Mouse (Mus musculus) liver, embryonic 11.5 days (tissue): ENCODE data around the gene Cdk20. TPM values are rescaled to one million over a fixed set of nuclear protein-coding genes. Genes with fewer than 3 reads are reported as not detected.

ENCODE experiments used
- ATAC-seq: fragments of 200-750 bp; cut with Nextera tagmentation; replicated peaks from 2 replicates; pipeline ENCODE4 v1.8.0; 2017; ENCODE audit warnings: moderate number of reproducible peaks, mild to moderate bottlenecking, moderate TSS enrichment, moderate library complexity; ENCODE audit not compliant: low FRiP score
- DNase-seq: peaks from one replicate; pipeline ENCODE4 v3.0.0-alpha.2; 2017; ENCODE audit warnings: low spot score
- H3K27ac ChIP-seq: fragments of 300-500 bp; sonication (generic); 2 replicates; pipeline ENCODE4 v1.5.1; 2014; ENCODE audit warnings: mild to moderate bottlenecking, low read depth, low read length, control low read depth
- H3K27me3 ChIP-seq: fragments of 300-500 bp; sonication (generic); replicated peaks from 2 replicates; pipeline ENCODE4 v1.6.1; 2014; ENCODE audit warnings: low read length, mixed read lengths; ENCODE audit not compliant: control insufficient read depth, insufficient read depth
- H3K36me3 ChIP-seq: fragments of 300-500 bp; sonication (generic); 2 replicates; pipeline ENCODE4 v1.6.1; 2014; ENCODE audit warnings: mild to moderate bottlenecking, low read length, moderate library complexity, mixed read lengths; ENCODE audit not compliant: control insufficient read depth, insufficient read depth
- H3K4me1 ChIP-seq: fragments of 300-500 bp; sonication (generic); replicated peaks from 2 replicates; pipeline ENCODE4 v1.6.1; 2014; ENCODE audit warnings: low read length, mixed read lengths; ENCODE audit not compliant: control insufficient read depth, insufficient read depth
- H3K4me2 ChIP-seq: fragments of 300-500 bp; sonication (generic); 2 replicates; pipeline ENCODE4 v1.6.1; 2014; ENCODE audit warnings: mild to moderate bottlenecking, control low read depth, moderate library complexity
- H3K4me3 ChIP-seq: fragments of 300-500 bp; sonication (generic); 2 replicates; pipeline ENCODE4 v1.5.1; 2014; ENCODE audit warnings: low read depth, low read length, control low read depth
- H3K9ac ChIP-seq: fragments of 300-500 bp; sonication (generic); 2 replicates; pipeline ENCODE4 v1.6.1; 2014; ENCODE audit warnings: low read depth, low read length, control low read depth
- H3K9me3 ChIP-seq: fragments of 300-500 bp; sonication (generic); 2 replicates; pipeline ENCODE4 v1.6.1; 2016; ENCODE audit warnings: low read length, inconsistent platforms, mixed read lengths; ENCODE audit not compliant: control insufficient read depth
- WGBS: fragments of 180-500 bp; shearing (Covaris S2); extraction: QIAGEN DNeasy Blood & Tissue Kit; methylation state at CpG from one replicate; pipeline ENCODE4 v1.1.7; 2014; 5-methylcytosine and 5-hydroxymethylcytosine counted together
- polyA plus RNA-seq: library from polyadenylated mRNA; unstranded; fragments of >200 nt; fragmentation: Nextera tagmentation; extraction: Ambion mirVana; gene quantifications from 2 replicates; pipeline ENCODE4 v1.2.1, GENCODE M21; 2014

The Cdk20 gene
- polyA plus RNA-seq, 1 experiment from 2014 or later, result 6.4 TPM

DNA sequence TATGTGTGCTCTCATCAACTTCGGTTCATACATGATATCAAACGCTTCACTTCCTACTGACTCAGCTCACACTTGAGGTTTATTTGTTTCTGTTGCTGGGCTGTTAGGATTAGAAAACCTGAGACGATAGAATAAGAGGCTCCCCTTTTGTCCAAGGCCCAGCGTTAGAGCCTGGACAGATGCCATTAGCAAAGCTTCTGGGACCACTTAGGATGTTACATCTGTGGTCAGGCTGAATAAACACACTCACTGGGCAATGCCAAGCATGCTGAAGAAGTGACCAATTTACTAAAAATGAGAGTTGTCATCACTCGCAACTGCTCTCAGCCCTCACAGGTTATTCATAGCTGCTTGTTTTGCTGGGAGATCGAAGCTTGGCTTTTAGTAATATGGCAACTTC lies 57.8 kb downstream of the Cdk20 start:
- H3K27ac ChIP-seq, result no peak overlapping the region
- no peak overlapping the region for H3K9ac ChIP-seq
- H3K4me3 ChIP-seq, result no peak overlapping the region
- ATAC-seq (no peak), DNase-seq (no peak)
- no peaks in the 10 kb centered on the region for H3K9me3 ChIP-seq
- no peaks in the 10 kb centered on the region for H3K36me3 ChIP-seq
- no peaks in the 10 kb centered on the region for H3K4me1 ChIP-seq
- WGBS, result 85% methylated on average over 6 of the region's 6 CpGs
- H3K27me3 ChIP-seq, result no peaks in the 10 kb centered on the region
- no peak overlapping the region for H3K4me2 ChIP-seq

Other genes starting within 250 kb of the Cdk20 start
- gene Cdc14b, start 157.0 kb upstream of the Cdk20 start, polyA plus RNA-seq, result 16.6 and 17.5 TPM in 2 replicates
- 43.0 and 45.5 TPM in 2 replicates for gene Aaed1, start 119.6 kb upstream of the Cdk20 start, polyA plus RNA-seq
- 160 and 164 TPM in 2 replicates for gene Ctsl, start 61.4 kb upstream of the Cdk20 start, polyA plus RNA-seq
- gene Fam240b, start 65.5 kb downstream of the Cdk20 start, polyA plus RNA-seq, result not detected in 2 replicates